Mouse (Mus musculus) left cerebral cortex, postnatal 14 days (tissue): ENCODE data around the gene Zfp385a. TPM values are rescaled to one million over a fixed set of nuclear protein-coding genes. Genes with fewer than 3 reads are reported as not detected.

Experiments used
- DNase-seq, 2 experiments: peaks; one replicate each; pipeline ENCODE4 v3.0.0; 2021 to 2022; ENCODE audit warnings: low spot score in 2 of 2, mixed read lengths in 1 of 2
- intact Hi-C: fragments of 180-260 bp; cut with DNase I; formaldehyde crosslinking; loops from one replicate; pipeline ENCODE4 v1.15.1; 2025
- total RNA-seq, 2 experiments: library from RNA; stranded (reverse); gene quantifications; 2 replicates each; pipeline ENCODE4 v1.2.3; 2021

Gene Zfp385a
- total RNA-seq, 2 experiments from 2014 or later: 59.8 to 63.2 TPM

DNA sequence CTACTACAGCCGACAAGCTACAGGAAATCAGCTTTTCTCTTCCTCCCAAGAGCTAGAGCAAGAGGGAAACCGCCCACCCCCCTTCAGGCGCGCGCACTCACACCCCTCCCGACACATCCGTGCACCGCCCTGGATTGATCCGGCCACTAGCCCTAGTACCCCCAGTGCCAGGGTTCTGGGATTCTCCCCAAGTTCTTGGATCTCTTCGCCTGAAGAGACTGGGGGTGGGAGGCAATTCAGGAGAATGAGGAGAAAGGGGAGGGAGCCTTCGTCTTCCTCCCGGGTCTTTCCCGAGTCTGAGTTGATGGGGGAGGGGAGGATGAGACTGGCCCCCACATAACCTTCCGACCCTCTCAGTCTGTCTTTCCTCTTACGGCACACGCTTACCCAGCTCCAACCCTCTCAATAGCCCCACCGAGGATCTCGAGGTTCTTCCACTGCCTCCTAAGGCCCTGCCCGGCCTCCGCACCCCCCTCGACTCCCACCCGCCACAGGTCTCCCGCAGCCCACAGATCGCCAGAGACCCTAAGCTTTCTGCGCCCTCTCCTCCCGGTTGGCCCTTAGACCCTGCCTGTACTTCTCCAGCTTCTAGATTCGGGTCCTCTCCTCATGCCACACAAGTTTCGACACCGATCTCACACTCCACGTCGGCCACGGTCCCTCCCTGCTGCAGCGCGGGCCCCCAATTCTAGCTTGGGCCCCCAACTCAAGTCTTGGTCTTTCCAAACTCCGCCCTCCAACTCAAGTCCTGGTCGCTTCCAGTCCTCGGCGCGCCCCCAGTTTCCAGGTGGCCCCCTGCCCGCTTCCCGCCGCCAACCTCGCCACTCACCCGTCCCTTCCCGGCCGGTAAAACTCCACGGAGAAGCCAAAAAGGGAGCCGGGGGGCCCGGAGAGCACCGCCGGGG lies 25.8 kb upstream of the Zfp385a start:
- intact Hi-C loops: no loop called here
- no peak for DNase-seq

DNA sequence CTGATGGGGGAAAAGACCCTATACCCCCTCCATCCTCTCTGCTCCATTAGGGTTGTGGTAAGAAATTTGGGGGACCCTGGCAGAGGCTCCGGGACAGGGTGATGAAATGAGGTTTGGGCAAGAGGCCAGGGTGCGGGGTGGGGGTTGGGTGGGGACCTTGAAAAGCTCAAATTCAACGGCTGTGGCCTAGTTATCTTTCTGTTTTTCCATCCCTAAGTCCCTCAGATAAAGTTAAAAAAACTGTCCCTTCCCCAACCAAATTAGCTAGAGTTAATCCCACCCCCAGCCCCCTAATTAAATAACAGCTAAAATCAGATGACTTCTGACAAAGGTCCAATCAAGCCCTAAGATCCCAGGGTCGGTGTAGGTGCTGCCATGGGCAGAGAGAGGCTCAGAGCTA lies 24.9 kb upstream of the Zfp385a start:
- intact Hi-C loops: no loop called here
- DNase-seq: no peak

DNA sequence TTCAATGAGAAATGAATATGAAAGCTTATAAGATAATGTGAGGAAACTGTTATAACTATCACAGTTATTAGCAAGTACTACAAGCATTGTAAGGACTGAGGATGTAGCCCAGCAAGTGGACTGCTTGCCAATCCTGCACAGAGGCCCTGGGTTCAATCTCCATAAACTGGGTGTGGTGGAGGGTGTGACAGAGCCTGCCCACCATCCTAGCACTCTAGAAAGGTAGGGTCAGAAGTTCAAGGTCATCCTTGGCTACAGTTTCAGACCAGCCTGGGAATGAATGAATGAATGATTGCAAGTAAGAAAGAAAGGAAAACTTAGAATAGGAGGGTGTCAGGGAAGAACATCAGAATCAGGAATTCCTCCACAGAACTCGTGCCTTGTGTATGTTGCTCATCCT lies 23.9 kb upstream of the Zfp385a start:
- intact Hi-C loops: no loop called here
- DNase-seq: no peak

DNA sequence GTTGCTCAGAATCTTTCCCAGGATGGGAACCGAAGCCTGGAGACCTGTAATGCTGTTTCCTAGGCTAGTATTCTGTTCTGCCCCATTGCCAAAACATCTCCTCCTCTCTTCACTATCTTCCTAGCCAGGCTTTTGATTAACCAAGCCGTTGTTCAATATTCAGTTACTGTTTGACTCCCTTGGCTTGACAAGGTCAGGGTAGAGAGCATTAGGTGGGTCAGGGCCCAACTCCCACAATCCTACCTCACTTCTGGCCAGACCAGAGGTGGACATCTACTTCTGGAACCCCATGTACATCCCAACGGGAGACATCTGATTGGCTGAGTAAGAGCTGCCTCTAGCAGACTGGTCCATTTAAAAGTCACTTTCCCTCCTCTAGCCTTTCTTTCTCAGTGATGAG lies 23.1 kb upstream of the Zfp385a start:
- no peak for DNase-seq
- intact Hi-C loops: no loop called here

DNA sequence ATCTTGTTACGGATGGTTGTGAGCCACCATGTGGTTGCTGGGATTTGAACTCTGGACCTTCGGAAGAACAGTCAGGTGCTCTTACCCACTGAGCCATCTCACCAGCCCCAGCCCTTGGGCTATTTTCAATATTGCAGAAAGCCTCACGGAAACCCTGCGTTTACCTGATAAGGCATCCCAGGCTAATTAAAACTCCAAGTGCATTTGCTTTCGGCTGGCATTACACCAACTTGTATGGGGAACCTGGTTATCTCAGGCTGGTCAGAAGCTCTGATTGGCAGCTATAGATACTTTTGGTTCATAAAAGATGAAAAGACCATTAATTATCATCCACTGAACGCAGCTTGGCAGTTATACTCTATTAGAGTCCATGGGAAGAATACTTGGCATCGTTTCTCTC lies 22.4 kb upstream of the Zfp385a start:
- intact Hi-C loops: no loop called here
- no peak for DNase-seq

DNA sequence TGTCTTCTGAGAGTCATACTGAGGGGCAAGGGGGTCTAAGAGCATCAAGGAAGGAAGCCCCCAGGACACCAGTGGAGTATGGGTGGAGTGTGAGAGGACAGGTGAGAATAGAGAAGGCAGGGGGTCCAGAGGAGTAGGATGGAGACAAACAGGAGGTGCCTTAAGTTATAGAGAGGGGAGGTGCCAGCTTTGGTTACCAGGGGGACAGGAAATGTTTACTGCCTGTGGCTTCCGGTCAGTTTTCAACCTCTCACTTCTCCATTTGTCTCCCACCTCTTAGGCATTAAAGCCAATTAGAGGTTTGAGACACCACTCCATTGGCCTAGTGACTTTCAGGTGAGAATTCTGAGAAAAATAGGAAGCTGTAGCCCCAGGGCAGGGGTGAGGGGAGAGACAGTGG lies 21.4 kb upstream of the Zfp385a start:
- intact Hi-C loops: no loop called here
- no peak for DNase-seq

DNA sequence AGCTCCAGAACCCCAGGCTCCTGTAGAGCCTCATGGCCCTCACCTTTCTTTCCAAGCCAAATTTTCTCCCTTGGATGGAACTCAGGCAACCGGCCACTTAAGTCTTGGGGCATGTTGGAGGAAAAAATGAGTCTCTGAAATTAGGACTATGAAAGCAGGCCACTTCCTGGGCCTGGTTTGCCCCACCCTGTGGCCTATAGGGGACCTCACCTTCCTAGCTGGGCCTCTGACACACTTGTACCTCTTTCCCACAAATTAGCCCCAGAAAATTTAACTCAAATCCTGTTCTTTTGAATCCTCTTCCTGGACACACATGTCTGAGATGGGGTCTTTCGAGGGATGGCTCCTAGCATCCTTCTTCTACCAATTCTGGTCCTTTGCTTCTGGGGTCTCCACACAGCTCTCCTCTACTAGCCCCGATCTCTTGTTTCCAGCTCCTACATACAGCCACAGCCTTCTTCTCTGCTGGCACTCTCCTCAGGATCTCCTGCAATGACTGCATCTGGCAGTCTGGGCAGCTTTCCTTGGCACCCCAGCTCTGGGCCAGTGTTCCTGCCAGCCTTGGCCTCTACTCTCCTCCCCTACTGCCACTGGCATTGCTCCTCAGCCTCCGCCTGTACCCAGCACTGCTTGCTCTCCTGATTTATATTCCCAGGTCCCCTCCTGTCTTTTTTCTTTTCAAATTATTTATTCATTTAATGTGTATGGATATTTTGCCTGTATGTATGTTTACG lies 20.1 kb upstream of the Zfp385a start:
- intact Hi-C loops: no loop called here
- DNase-seq: peak in 1 of 2 experiments; percentile 46

DNA sequence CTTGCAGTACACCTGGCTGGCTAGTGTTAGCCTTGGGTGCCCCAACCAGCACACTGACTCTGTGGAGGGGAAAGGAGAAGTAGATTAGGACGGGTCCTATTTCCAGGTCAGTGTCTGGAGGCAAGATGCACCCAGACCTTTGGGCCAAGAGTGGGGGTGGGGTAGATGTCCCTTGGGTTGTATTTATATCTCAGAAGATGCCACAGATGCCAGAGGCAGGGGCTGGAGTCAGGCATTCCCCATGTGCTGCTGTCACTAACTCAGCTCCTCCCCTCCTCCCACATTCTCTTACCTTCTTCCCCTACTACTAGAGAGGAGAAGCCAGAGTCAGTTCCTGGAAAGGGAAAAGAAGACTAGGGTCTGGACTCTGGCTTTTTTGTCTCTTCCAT lies 19.2 kb upstream of the Zfp385a start:
- no peak for DNase-seq
- intact Hi-C loops: no loop called here

DNA sequence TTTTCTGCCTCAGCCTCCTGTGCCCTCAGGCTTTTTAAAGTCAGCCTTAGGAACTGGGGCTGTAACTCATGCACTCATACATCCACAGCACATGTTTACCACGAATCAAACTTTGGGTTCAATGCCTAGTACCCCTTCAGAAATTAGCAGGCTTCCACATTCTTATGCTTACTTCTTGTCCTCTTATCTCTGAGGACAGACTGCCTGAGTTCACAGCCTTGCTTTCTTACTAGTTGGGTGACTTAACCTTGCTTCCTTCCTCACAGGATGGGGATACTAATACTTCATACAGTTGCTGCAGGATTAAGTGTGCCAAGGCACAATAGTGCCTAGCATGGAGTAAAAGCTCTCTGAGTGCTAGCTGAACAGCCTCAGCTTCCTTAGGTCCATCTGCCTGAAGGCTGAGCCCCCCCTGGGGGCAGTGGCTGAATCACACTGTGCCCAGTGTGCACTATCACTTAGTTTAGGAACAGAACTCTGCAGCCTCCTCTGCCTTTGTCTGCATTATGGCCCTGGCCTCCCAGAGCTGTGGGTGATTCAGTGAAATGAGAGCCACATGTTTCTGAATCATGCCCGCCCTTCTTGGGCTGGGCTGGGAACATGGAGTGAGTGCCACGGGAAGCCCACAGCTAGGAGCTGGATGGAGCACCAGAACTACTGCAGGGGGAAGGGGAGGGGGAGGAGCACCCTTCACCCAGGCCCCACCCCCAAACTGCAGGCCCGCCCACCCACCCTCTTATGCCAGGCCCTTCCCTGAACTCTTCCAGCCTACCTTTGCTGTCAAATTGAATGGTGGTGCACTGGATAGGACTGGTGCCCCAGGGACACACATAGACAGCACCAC lies 18.6 kb upstream of the Zfp385a start:
- DNase-seq: no peak
- intact Hi-C loops: no loop called here

DNA sequence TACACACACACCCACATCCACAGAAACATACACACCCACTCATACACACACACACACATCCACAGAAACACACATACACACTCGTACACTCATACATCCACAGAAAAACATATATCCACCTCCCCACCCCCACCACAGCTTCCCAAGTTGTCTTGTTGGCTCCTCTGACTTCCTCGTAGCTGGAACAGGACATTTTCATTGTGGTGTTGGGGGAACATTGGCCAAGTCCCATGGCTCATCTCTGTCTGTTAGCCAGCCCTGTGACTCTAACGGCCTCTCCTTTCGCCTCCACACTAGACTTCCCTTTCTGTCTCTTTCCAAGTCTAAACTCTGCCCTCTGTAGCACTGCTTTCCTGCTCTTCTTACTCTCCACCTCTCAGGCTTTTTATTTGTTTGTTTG lies 17.9 kb upstream of the Zfp385a start:
- intact Hi-C loops: no loop called here
- DNase-seq: no peak

DNA sequence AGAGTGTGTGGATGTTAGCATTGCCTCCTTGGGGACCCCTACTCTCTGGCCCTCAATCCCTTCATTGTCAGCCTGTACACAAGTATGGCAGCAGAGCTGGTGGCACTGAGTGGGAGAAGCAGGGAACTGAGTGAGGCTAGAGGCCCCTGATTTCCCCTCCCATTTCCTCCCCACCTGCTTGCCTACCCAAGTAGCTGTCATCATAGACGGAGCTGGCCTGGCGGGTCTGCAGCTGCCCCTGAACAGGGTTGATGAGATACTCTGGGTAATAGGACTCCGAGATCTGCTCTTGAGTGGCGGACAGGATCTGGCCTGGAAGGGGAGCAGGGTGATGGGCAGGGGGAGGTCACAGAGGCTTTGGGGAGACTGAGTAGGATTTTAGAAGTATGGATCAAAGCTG lies 16.2 kb upstream of the Zfp385a start:
- intact Hi-C loops: no loop called here
- no peak for DNase-seq

DNA sequence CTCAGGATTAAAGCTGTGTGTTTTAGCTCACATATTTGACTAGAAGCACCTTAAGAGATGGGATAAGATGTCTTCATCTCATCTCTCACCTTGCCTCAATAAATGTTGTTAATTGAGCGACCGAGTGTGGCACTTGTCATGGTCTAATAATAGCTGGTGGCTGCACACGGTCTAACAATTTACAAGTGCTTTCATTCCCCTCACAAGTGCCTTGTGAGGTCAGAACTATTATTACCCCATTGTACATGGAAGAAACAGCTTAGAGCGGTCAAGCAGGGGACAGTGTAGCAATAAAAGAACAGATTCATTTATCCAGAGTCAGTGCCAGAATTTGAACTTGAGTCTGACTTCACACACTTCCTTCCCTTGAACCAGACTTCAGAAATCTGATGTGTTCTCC lies 15.5 kb upstream of the Zfp385a start:
- no peak for DNase-seq
- intact Hi-C loops: no loop called here

DNA sequence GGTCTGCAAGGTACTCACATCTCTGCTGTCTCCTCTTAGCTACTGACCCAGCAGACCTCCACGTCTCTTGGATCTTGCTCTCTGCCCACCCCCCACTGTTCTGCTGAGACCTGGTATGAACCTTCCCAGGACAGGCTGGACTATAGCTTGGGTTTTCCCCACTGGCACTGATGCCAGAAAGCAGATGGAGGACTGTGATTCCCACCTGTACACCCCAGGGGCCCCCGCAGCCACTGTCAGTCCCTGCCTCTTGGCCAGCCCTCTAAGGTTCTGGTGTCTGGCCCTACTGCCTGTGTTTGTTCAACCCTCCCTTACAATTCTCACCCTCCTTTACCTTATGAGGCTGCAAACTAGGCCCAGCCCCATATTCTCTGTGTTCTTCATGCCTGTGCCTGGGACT lies 14.8 kb upstream of the Zfp385a start:
- intact Hi-C loops: no loop called here
- DNase-seq: no peak

DNA sequence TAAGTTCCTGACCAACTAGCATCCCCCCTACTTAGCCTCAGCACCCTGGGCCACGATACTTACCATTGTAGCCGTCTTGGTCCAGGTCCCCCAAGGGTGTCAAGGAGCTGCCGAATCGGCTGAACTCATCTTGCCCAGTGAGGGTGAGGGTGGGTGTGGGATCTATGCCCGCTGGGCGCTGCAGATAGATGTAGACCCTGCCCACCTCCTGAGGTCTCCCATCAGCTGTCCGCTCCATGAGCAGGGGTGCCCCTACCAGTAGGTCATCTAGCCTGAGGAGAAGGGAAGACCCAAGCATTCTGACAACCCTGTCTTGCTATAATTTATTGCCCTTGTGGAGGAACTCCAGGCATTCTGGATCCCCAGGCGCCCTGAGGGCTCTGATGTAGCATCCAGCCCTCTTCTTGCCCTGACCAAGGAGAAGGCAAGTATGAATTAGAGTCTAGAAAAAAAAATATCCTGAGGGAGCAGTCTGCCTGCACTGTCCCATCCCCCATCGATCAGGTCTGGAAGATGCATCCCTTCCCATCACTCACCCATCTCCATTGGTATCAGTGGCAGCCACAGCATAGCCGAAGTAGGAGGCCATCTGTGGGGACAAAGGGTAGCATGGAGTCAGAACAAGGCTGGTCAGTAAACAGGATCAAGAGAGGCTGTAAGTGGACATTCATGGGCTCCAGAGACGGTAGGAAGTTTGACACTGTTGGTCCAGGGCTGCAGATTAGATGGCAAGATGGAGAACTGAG lies 13.8 kb upstream of the Zfp385a start:
- no peak for DNase-seq
- intact Hi-C loops: no loop called here

DNA sequence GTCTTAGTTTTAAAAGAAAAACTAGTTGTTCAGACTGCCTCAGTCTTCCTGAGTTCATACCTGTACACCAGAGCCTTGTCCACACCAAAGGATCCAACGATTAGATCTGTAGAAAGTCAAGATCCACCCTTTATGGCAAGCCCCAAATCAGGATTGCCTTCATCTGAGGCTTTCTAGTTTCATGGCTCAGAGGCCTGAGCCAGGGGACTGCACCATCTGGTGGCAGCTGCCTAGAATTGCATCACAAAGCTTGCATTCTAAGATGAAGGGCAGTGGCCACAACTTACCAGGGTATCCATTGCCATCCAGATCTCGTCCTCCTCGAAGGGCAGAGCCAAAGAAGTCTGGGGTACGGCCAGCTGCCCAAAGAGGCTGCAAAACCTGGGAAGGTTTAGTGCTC lies 13.0 kb upstream of the Zfp385a start:
- peak in 1 of 2 experiments; percentile 64 for DNase-seq
- intact Hi-C loops: no loop called here

DNA sequence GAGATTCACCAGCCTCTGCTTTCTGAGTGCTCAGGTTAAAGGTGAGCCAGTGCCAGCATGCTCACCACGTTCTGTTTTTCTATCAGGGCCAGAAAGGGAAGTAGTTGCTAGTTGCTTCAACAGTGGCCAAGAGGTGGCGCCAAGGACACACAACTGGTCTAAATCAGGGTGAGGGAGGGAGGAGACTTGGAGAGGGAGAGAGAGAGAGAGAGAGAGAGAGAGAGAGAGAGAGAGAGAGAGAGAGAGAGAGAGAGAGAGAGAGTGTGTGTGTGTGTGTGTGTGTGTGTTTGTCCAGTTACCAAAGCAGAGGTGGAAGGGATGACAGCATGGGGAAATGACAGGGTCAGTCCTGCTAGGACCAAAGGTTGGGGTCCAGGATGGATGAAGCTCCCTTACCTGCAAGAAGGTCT lies 7.4 kb upstream of the Zfp385a start:
- intact Hi-C loops: loop anchor here (1.0 kb wide), 1 partner anchor 41 kb away; no protein-coding TSS in a partner anchor
- peak; percentile 70 to 78 for DNase-seq

DNA sequence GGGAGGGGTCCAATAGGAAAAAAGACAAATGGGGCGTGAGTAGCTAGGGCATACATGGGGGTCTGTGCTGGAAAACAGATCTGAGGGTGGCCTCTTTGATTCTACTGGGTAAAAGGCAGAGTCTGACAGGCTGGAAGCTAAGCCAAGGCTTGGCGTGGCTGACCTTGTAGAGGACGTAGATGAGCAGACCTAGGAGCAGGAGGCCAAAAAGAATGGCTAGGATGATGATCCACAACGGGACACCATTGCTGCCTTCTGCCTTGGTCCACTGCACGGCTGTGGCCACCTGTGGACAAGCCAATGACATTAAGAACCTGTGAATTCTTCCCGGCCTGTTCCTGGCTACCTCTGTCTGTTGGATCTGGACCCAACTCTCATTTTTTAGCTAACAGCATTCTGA lies 5.9 kb upstream of the Zfp385a start:
- no peak for DNase-seq
- intact Hi-C loops: no loop called here

DNA sequence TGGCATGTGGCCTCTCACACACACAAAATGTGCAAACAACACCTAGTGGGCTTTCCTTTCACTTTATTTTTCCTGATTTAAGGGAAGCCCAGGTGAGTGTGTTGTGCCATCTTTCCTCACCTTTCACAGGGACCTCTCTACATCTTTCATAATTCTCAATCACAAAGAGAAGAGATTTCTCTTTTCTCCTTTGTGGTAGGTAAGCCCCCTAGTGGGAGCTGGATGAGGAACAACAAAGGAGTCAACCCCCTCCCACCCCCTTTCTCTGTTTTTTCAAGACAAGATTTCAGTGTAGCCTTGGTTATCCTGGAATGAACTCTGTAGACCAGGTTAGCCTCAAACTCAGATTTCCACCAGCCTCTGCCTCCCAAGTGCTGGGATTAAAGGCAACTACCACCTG lies 3.7 kb upstream of the Zfp385a start:
- no peak for DNase-seq
- intact Hi-C loops: no loop called here

DNA sequence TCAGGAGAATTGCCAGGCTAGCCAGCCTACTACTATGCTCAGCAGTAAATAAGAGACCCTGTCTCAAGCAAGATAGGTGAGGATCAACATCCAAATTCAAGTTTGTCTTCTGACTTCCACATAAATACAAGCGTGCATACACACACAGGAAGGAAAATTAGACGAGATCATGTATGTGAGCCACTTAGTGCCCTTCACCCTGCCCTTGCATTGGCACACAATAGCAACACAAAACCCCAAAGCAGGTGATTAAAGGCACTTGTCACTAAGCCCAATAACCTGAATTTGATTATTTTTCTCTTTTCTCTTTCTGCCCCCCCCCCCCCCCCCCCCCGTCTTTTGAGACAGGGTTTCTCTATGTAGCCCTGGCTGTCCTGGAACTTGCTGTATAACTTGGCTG lies 3.1 kb upstream of the Zfp385a start:
- intact Hi-C loops: no loop called here
- no peak for DNase-seq
